Mouse (Mus musculus) gastrocnemius, adult 2 months (tissue): ENCODE results near the gene Rnf220. TPM values are rescaled to one million over a fixed set of nuclear protein-coding genes. Genes with fewer than 3 reads are reported as not detected.
A peak's percentile ranks its signal among the peaks of the same experiment; 100 is the strongest.
"Not testable (repeated sequence)": the region's sequence is repeated elsewhere in the genome, so short reads cannot be mapped to it uniquely, and the experiment has no call there.

Experiments used
- DNase-seq: peaks from one replicate; pipeline ENCODE4 v3.0.0; 2022
- H3K27ac ChIP-seq: fragments of 200-600 bp; 2 replicates; pipeline ENCODE4 v1.8.1; 2022; ENCODE audit warnings: mild to moderate bottlenecking
- H3K4me3 ChIP-seq: fragments of 200-600 bp; 2 replicates; pipeline ENCODE4 v1.8.1; 2022; ENCODE audit warnings: mild to moderate bottlenecking, moderate library complexity
- CTCF ChIP-seq: fragments of 200-600 bp; IDR thresholded peaks from 2 replicates; pipeline ENCODE4 v1.8.1; 2022; ENCODE audit warnings: antibody characterized with exemption, mild to moderate bottlenecking, moderate library complexity
- intact Hi-C: fragments of 180-260 bp; cut with DNase I; formaldehyde crosslinking; loops from one replicate; pipeline ENCODE4 v1.15.1; 2025
- total RNA-seq, 2 experiments: library from RNA; stranded (reverse); gene quantifications; 2 replicates each; pipeline ENCODE4 v1.2.3; 2021

Rnf220 gene
- total RNA-seq, 2 experiments from 2014 or later: 50.2 to 51.4 TPM

GRCm38 (mm10) chr4:117276281-117276711 lies 220.6 kb downstream of the Rnf220 start:
- Histone ChIP-seq H3K4me3 (no peak overlapping the region), H3K27ac (peak overlapping the region; percentile 25)
- intact Hi-C loops: loop anchor here (10.0 kb wide), 1 partner anchor 399 kb away; no protein-coding TSS in a partner anchor
- TF ChIP-seq CTCF: no peak
- no peak for DNase-seq

GRCm38 (mm10) chr4:117274720-117275119 lies 222.1 kb downstream of the Rnf220 start:
- intact Hi-C loops: loop anchor here (5.0 to 10.0 kb wide), 2 partner anchors 253 to 400 kb away; no protein-coding TSS in a partner anchor
- TF ChIP-seq CTCF: no peak
- DNase-seq: no peak
- Histone ChIP-seq H3K27ac (no peak overlapping the region), H3K4me3 (no peak overlapping the region)

GRCm38 (mm10) chr4:117272459-117272858 lies 224.4 kb downstream of the Rnf220 start:
- TF ChIP-seq CTCF: no peak
- Histone ChIP-seq H3K27ac (no peak overlapping the region), H3K4me3 (no peak overlapping the region)
- intact Hi-C loops: loop anchor here (5.0 to 10.0 kb wide), 2 partner anchors 255 to 402 kb away; no protein-coding TSS in a partner anchor
- DNase-seq: no peak

GRCm38 (mm10) chr4:117270278-117270677 lies 226.6 kb downstream of the Rnf220 start:
- intact Hi-C loops: loop anchor here (1.0 to 10.0 kb wide), 4 partner anchors 43 to 405 kb away; no protein-coding TSS in a partner anchor
- TF ChIP-seq CTCF: peak; percentile 94
- no peak overlapping the region for H3K27ac ChIP-seq
- no peak overlapping the region for H3K4me3 ChIP-seq
- peak; percentile 78 for DNase-seq

- H3K27ac ChIP-seq: no peak overlapping the region
- no peak overlapping the region for H3K4me3 ChIP-seq
- intact Hi-C loops: no loop called here
- DNase-seq: peak; percentile 27
- no peak for TF ChIP-seq CTCF
These were observed 228.9 kb downstream of the Rnf220 start for GRCm38 (mm10) chr4:117267831-117268437.

GRCm38 (mm10) chr4:117267284-117267683 lies 229.6 kb downstream of the Rnf220 start:
- intact Hi-C loops: no loop called here
- H3K4me3 ChIP-seq: no peak overlapping the region
- TF ChIP-seq CTCF: peak; percentile 96

GRCm38 (mm10) chr4:117262987-117263386 lies 233.9 kb downstream of the Rnf220 start:
- TF ChIP-seq CTCF: no peak
- Histone ChIP-seq H3K27ac (no peak overlapping the region), H3K4me3 (no peak overlapping the region)
- intact Hi-C loops: no loop called here
- DNase-seq: no peak

More at GRCm38 (mm10) chr4:117267284-117267683, 229.6 kb downstream of the Rnf220 start:
- peak; percentile 80 for DNase-seq
- H3K27ac ChIP-seq: no peak overlapping the region

- no peak for DNase-seq
- TF ChIP-seq CTCF: no peak
- intact Hi-C loops: no loop called here
- Histone ChIP-seq H3K27ac (no peak overlapping the region), H3K4me3 (no peak overlapping the region)
These were observed 234.5 kb downstream of the Rnf220 start for GRCm38 (mm10) chr4:117262101-117262913.

- no peak for DNase-seq
- Histone ChIP-seq H3K4me3 (no peak overlapping the region), H3K27ac (no peak overlapping the region)
- intact Hi-C loops: no loop called here
- TF ChIP-seq CTCF: no peak
These were observed 235.6 kb downstream of the Rnf220 start for GRCm38 (mm10) chr4:117261222-117261621.

GRCm38 (mm10) chr4:117259909-117260308 lies 236.9 kb downstream of the Rnf220 start:
- H3K27ac ChIP-seq, intact Hi-C loops, DNase-seq, H3K4me3 ChIP-seq: not testable (repeated sequence)

GRCm38 (mm10) chr4:117254672-117255071 lies 242.2 kb downstream of the Rnf220 start:
- Histone ChIP-seq H3K4me3 (no peak overlapping the region), H3K27ac (no peak overlapping the region)
- TF ChIP-seq CTCF: no peak
- intact Hi-C loops: no loop called here
- DNase-seq: no peak

GRCm38 (mm10) chr4:117254017-117254627 lies 242.7 kb downstream of the Rnf220 start:
- intact Hi-C loops: no loop called here
- Histone ChIP-seq H3K27ac (no peak overlapping the region; the same call in 1 of the 2 replicates), H3K4me3 (no peak overlapping the region)
- no peak for TF ChIP-seq CTCF
- no peak for DNase-seq
